Mouse (Mus musculus) urinary bladder, adult 2 months (tissue): Measurements from ENCODE around the gene Gm21969. TPM values are rescaled to one million over a fixed set of nuclear protein-coding genes. Genes with fewer than 3 reads are reported as not detected.

Source experiments
- DNase-seq: peaks from one replicate; pipeline ENCODE4 v3.0.0; 2022; ENCODE audit warnings: low spot score
- polyA plus RNA-seq: library from polyadenylated mRNA; depleted of rRNA; stranded (reverse); fragments of >200 nt; gene quantifications from 2 replicates; pipeline ENCODE4 v1.2.3, GENCODE M21; 2012

Gm21969 gene
- polyA plus RNA-seq, 1 experiment = 0.04 TPM

DNA sequence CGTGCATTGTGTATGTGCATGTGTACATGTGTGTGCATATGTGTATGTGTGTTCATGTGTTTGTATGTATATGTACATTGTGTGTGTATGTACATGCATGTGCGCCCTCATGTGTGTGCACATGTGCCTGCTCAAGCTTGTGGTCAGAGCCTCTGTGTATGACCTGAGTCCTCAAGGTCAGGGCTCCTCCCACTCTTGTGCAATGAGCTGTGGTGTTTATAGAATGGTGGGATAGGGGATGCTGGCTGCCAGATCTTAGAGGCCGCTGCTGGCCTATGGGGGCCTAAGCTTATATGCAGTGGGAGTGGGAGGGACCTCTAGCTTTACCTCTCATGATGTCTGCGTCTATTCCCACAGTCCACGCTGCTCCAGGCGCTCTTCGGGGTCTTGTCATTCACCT is 17.3 kb upstream of the Gm21969 start:
- no peak for DNase-seq

- DNase-seq = no peak
Measured at GRCm38 (mm10) chr4:139587370-139587769, 15.6 kb upstream of the Gm21969 start.

- DNase-seq = no peak
Measured at GRCm38 (mm10) chr4:139587773-139588172, 15.2 kb upstream of the Gm21969 start.

DNA sequence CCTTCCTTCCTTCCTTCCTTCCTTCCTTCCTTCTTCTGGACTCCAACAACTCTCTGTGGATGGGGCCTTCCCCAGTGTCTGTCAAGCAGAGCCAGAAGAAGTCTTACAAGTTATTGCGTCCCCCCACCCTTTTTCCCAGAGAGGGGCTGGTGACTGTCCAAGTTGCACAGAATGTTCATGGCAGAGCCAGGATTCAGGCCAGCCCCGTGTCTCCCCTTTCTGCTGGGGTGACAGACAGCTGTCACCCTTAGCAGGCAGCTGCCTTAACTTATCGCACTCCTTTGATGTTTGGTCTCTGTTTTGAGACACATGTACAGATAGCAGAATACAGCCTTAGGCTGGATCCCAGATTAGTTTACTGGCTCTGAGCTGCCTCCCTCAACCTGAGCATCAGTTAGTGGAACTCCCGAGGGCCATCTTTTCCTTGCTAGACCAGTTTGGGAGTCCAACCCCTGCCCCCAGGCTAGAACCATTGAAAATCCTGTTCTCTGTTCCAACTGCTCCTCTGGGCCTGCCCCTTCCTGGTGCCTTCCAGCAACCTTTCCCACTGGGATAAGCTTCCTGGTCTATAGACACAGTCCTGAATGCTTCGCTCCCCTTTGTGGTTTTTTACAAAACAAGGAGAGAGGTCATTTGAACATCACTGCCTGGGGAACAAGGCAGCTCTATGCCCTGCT is 13.5 kb upstream of the Gm21969 start:
- DNase-seq = no peak

DNA sequence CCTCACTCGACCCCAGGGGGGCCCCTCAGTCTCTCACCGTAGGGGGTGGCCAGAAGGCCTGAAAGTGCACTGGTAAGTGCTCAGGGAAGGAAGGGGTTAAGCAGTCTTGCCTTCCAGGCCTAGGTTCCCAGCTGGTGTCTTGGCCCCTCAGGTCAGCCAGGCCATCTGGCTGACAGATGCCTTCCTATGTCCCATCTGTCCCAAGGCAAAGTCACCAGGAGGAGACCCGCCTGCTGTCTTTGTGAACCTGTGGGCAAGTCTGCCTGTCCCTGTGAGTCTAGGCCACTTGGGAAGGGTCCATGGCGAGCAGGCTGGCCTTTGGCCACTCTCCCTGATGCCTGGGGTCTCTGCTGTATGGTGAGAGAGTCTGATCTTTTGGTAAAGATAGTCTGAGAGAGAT is 12.5 kb upstream of the Gm21969 start:
- no peak for DNase-seq

DNA sequence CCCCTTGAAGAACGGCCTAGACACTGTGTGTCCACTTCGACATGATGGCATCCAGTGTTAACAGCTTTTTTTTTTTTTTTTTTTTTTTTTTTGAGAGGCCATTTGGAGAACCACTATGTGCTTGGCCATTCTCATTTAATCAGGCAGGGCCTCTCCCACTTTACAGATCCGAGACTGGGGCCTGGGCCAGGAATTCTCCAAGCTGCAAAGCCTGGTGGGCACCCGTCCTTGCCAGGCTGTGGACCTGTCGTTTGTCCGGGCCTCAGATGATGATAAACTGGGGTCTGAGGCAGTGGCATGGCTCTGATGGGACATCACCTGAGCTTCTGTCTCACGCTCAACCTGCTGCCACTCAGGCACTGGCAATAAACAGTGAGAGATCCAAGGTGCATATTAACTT is 10.1 kb upstream of the Gm21969 start:
- no peak for DNase-seq

DNA sequence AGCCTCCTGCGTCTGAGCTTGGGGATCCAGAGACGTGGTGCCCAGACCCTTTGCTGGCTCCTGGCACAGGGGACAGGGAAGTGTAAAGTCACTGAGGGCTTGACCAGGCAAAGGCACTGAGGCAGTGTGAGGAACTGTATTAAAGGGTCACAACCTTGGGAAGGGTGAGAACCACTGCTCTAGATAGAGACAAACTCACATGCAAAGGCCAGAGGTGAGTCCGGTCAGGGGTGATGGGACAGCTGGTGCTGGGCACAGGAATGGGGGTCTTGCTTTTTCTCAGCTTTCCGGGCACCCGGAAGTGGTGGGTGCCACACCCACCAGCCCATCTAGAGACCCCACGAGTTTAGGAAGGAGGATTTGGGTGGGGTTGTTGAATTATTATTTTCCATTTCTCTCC is 9.6 kb upstream of the Gm21969 start:
- no peak for DNase-seq

DNA sequence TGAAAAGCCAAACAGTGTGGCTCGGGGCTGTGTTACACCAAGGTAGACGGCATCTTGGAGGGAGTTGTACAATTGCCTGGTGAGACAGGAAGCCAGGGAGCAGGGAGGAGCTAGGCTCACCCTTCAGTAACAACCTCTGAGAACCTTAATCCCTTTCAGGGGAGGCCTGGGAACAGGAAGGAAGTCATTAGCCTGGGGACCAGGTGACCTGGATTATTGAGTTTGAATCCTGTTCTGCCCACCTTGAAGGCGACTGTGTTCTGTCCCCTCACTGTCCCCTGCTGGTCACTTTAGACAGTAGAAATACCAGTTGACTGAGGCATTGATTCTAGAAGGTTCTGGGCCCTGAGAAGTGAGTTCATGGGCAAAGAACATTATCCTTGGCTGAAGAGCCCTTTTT is 8.9 kb upstream of the Gm21969 start:
- no peak for DNase-seq

GRCm38 (mm10) chr4:139596715-139597114 is 6.3 kb upstream of the Gm21969 start:
- DNase-seq = no peak

DNA sequence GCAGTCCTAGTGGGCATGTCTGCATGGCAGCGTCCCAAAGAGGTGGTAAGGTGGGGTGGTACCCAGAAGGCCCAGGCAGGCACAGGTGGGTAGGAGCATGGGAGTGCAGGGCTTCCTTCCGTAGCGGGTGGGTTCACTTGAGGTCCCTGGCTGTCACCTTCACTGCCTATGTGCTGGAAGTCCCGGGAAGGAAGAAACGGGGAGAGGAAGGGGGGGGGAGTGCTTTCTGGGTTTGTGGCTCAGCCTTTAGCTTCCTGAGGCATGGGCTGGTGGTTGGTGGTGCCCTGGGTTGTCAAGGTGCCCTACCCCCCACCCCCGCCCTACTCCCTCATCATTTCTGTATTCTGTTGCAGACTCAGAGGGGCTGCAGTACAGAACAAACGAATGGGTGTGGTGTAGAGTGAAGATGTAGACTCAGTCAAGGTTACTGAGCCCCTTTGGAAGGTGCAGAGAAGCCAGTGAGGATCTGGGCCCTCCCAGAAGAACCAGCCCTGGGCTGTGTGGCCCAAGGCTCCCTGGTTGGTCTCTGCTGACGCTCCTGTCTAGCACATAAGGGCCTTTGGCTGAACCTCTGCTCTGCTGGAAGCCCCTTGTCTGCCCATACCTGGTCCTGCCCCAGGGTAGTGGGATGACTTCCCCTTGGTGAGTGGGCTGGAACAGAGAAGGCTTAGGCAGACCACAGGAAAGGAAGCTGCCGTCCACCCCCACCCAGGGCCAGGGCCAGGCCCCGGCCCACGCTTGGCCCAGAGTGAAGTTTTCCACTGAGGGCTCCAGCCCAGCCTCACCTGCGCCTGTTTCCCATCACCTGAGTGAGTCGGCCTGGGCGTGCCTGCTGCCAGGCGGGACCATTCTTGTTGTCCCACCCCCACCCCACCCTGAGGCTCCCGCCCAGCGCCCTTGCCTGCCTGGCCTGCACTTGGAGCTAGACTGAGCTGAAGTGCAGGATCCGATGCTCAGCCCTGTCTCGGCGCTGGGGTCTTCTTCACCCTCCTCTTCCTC is 5.4 kb upstream of the Gm21969 start:
- no peak for DNase-seq

DNA sequence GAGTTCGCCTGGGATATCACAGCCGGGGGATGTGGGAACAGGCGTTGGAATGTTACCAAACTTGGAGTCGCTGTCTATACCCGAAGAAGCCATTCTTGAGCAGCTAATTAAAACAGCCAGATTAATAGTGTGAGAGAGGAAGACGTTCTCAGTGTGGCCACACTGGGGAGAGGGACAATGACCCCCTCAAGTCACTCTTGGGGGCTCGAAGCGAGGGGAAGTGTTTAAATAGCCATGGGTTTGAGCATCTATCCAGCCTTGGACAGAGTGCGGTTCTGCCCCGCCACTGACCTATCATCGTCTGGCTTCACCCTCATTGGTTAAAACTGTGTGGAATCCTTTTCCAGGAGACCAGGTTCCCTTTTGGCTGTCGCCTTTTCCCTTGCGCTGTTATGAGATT is 4.6 kb upstream of the Gm21969 start:
- no peak for DNase-seq

DNA sequence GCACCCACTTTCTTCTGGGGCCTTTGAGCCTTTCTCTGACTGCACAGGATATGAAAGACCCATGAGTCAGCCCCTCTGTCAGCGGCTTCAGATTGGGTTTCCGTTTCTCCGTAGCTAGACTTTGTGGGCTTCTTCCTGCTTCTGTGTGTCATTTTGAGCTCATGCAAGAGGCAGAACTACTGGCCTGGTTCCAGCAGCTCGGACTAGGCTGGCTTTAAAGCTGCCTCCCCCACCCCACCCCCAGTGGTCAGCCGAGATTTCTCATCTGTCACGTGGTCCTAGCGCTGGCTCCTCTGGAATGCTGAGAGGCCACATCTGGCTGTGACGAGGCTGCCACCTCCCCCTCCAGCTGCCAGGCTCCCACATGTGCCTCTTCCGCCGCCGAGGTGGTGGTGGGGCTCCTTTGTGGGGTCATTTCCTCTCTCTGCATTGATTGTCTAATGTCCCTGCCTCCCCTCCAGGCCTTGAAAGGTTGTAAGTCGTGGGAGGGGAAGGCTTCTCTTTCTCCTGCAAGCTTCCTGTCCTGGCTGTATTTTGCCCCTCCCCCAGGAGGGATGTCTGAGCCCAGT is 4.0 kb upstream of the Gm21969 start:
- peak; percentile 49 for DNase-seq

DNA sequence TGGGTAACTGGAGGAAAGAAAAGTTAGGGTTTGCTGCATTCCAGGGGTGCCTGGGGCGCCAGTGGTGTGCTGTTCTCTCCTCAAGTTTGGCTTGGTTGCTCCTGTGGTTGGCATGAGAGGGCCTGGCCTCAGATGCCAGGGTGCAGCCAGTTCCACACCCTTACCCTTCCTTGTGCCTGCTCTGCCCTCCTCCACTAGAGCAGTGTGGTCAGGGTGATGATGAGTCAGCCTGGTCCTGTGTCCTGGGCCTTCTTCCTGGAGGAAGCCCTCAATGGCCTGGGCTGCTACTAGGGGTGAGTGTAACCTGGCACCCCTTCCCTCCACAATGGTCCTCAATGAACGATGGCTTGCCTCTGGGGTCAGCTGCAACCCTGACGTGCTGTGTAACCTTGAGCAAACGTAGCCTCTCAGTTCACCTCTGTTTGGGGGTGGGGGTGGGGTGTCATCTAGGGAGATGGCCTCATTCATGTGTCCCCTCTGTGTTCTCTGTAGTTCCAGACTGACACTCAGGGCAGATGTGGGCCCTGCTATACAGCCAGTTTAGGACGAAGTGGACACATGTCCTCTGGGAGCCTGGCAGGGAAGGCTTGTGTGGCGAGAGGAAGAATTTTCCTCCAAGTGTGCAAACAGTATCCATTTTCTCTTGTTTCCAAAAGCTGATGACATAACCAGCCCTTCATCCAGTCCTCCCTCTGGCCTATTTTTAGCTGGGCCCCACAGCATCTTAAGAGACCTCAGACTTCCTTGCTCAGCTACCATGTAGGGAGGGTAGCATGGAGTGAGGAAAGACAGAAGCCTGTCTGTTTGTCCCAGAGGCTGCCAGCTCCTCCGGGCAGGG is 1.2 kb upstream of the Gm21969 start:
- DNase-seq = no peak

DNA sequence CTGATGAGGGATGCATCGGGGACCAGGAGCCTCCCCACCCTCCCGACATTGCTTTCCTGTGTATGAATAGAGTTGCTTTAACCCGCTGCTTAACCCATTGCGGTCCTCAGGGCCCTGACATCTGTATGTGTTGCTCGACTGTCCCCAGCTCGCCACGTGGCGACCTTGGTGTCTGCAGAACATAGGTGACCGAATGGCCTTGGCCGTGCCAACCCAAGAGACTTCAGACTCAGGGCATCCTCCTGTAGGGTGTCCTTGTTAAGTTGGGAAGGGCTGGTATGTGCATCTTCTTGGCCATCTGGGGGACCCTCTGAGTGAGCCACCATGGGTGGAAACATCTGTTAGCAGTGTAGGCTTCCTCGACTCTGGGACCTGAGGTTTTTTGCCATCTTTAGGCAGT is 2.2 kb downstream of the Gm21969 start:
- DNase-seq = no peak

DNA sequence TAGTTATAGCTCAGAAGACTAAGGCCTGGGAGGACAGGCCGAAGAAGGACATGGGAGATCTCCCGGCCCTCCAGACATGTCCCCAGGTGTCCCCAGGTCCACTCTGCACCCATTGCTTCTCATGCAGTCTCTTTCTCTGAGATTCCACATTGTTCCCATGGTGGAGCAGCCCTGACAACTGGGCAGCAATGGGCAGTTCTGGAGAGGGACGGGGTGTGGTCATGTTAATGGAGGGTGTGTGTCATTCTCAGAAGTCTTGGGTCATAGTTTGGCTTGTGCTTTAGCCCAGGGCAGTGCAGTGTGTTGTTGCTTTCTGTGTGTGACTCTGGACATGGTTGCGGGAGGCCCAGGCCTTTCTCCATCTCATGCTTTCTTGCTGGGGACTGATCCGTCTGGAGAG is 3.7 kb downstream of the Gm21969 start:
- no peak for DNase-seq

DNA sequence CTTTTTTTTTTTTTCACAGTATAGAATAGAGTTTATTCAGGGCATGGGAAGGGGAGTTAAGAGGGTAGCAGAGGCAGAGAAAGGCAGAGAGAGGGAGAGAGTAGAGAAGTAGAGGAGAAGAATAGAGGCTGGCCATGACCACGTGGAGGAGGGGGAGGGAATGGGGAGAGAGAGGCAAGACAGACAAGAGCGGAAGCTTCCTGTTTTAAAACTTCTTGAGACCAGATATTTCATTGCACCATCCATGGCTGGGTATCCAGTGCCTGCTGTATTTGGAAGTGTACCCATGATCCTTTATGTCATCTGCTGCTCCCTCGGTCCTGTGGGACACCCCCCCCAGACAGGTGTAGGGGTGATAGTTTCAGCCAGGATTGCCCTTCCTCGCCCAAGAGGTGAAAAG is 6.0 kb downstream of the Gm21969 start:
- no peak for DNase-seq

DNA sequence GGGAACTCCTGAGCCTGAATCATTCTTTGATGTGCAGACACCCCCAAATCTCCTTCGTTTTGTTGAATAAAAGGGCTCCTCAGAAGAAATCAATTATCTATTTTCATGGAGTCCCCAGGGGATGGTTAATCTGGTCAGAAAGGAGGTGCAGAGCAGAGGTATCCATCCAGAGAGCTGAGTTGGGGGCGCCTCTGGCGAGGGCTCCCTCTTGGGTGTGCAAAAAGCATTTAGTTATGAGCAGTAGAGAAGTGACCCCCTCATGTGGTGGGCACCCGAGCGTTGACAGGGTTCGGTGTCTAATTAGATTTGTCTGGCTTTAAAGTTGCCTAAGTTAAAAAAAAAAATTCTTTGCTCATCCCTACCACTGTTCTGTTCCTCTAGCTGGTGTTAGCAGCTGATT is 8.0 kb downstream of the Gm21969 start:
- DNase-seq = no peak

GRCm38 (mm10) chr4:139611542-139611953 is 8.6 kb downstream of the Gm21969 start:
- DNase-seq = peak; percentile 75

DNA sequence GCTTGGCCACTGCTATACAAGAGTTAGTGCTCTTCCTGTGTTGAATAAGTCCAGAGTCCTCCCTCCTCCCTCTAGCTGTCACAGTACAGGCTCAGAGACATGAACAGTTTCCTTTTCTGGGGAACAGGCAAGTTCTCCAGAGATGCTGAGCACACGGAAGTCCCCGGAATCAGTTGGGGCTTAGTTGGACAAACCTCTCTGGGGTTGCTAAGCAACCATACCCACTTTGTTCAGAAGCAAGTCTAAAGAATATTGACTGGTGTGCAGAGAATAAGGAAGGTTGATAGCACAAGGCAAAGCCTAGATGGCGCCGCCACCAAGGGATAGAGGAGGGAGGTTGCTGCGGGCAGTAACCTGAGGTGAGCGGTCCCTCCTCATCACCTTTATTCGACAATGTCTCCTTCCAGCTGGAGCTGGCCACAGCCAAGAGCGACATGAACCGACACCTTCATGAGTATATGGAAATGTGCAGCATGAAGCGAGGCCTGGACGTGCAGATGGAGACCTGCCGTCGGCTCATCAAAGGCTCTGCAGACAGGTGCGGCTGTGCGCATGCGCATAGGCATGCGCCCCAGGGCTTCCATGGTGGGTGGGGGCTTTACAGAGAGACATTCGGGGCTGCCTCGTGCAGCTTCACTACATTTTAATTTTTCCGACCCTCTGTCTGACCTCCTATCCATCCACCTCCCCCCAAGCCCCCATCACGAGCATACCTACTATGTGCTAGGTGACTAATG is 11.7 kb downstream of the Gm21969 start:
- DNase-seq = no peak

GRCm38 (mm10) chr4:139616276-139617000 is 13.5 kb downstream of the Gm21969 start:
- DNase-seq = no peak

DNA sequence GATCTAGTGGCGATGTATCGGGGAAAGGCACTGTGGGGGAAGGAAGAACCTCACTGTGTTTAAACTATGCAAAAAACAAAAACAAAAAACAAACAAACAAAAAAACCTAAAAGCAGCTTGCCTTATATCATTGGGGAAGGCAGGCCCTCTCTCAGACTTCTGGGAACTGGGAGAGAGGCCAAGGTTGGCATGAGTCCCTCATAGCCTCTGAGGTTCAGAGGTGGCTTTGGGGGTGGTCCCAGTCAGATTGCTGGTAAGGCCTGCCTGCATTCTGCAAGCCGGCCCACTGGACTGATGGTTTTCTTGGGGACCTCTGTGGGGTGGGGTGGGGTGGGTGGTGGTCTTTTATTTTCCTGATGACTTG is 14.0 kb downstream of the Gm21969 start:
- DNase-seq = no peak
